Mouse (Mus musculus) CH12.LX (cell line): Measurements from ENCODE around the gene Hrh2. TPM values are rescaled to one million over a fixed set of nuclear protein-coding genes. Genes with fewer than 3 reads are reported as not detected.

Experiments used
- DNase-seq: peaks from one replicate; pipeline ENCODE4 v3.0.0-alpha.2; 2013; ENCODE audit errors: extremely low read depth
- H3K27ac ChIP-seq: 2 replicates; pipeline ENCODE4 v1.5.1; 2012; ENCODE audit warnings: low read depth, mild to moderate bottlenecking, control low read depth, moderate library complexity; ENCODE audit not compliant: insufficient read depth
- H3K27me3 ChIP-seq: replicated peaks from 2 replicates; pipeline ENCODE3; 2012; ENCODE audit warnings: inconsistent platforms
- H3K36me3 ChIP-seq, 2 experiments: replicated peaks in 1 of 2; 2 replicates each; pipeline versions ENCODE3 to v1.6.1; 2012; ENCODE audit warnings: inconsistent platforms in 1 of 2, low read length in 1 of 2, mild to moderate bottlenecking in 1 of 2, mixed read lengths in 1 of 2, moderate library complexity in 1 of 2; ENCODE audit not compliant: control insufficient read depth in 1 of 2, insufficient read depth in 1 of 2
- H3K4me1 ChIP-seq, 2 experiments: 2 replicates each; pipeline ENCODE4 v1.6.1; 2012; ENCODE audit warnings: inconsistent platforms in 1 of 2, moderate library complexity in 1 of 2; ENCODE audit not compliant: insufficient read depth in 2 of 2, control insufficient read depth in 1 of 2
- H3K4me2 ChIP-seq: 2 replicates; pipeline ENCODE4 v1.6.1; 2012; ENCODE audit warnings: low read depth, mild to moderate bottlenecking, control low read depth; ENCODE audit not compliant: poor library complexity, insufficient read depth, severe bottlenecking
- H3K4me3 ChIP-seq, 3 experiments: fragments of 150-350 bp in 1 of 3; sonication (generic) in 1 of 3; replicated peaks in 1 of 3; 2 replicates each; pipeline versions ENCODE3 to v1.5.1; 2011 to 2012; ENCODE audit warnings: low read depth in 2 of 3, low read length in 2 of 3, mild to moderate bottlenecking in 2 of 3, moderate library complexity in 2 of 3, control low read depth in 1 of 3, improper control_type of control experiment in 1 of 3, inconsistent platforms in 1 of 3, mixed read lengths in 1 of 3; ENCODE audit not compliant: poor library complexity in 1 of 3
- H3K79me2 ChIP-seq: replicated peaks from 2 replicates; pipeline ENCODE4 v1.6.1; 2012; ENCODE audit warnings: mild to moderate bottlenecking, moderate library complexity; ENCODE audit not compliant: control insufficient read depth, poor library complexity, insufficient read depth, severe bottlenecking; ENCODE audit errors: extremely low read depth
- H3K9ac ChIP-seq: 2 replicates; pipeline ENCODE4 v1.6.1; 2012; ENCODE audit warnings: low read depth, mild to moderate bottlenecking, control low read depth, moderate library complexity; ENCODE audit not compliant: insufficient read depth
- H3K9me3 ChIP-seq: replicated peaks from 2 replicates; pipeline ENCODE3; 2012; ENCODE audit warnings: low read length, inconsistent platforms, mixed read lengths
- CHD1 ChIP-seq: IDR thresholded peaks from 2 replicates; pipeline ENCODE4 v1.6.1; 2012; ENCODE audit warnings: low read depth, low read length, improper control_type of control experiment, inconsistent platforms
- E2F4 ChIP-seq: IDR thresholded peaks from 2 replicates; pipeline ENCODE4 v1.6.1; 2011; ENCODE audit warnings: low read depth, low read length, improper control_type of control experiment; ENCODE audit not compliant: insufficient replicate concordance
- IRF4 ChIP-seq: IDR thresholded peaks from 2 replicates; pipeline ENCODE4 v1.6.1; 2014; ENCODE audit warnings: low read depth, mild to moderate bottlenecking, inconsistent platforms, low read length, improper control_type of control experiment
- JUN ChIP-seq: IDR thresholded peaks from 2 replicates; pipeline ENCODE4 v1.6.1; 2011; ENCODE audit warnings: low read depth, mild to moderate bottlenecking, low read length, improper control_type of control experiment, moderate library complexity; ENCODE audit not compliant: insufficient read depth
- KAT2A ChIP-seq: IDR thresholded peaks from 2 replicates; pipeline ENCODE4 v1.6.1; 2012; ENCODE audit warnings: low read length, improper control_type of control experiment, inconsistent platforms; ENCODE audit not compliant: insufficient replicate concordance
- MAZ ChIP-seq: IDR thresholded peaks from 2 replicates; pipeline ENCODE4 v1.6.1; 2012; ENCODE audit warnings: low read depth, mild to moderate bottlenecking, inconsistent platforms, low read length, improper control_type of control experiment, moderate library complexity
- MEF2A ChIP-seq: IDR thresholded peaks from 2 replicates; pipeline ENCODE4 v1.6.1; 2014; ENCODE audit warnings: low read depth, mild to moderate bottlenecking, inconsistent platforms, low read length, improper control_type of control experiment, borderline replicate concordance
- MYC ChIP-seq: IDR thresholded peaks from 2 replicates; pipeline ENCODE4 v1.6.1; 2011; ENCODE audit warnings: low read depth, mild to moderate bottlenecking, improper control_type of control experiment, low read length
- NELFE ChIP-seq: IDR thresholded peaks from 2 replicates; pipeline ENCODE4 v1.6.1; 2011; ENCODE audit warnings: low read depth, low read length, improper control_type of control experiment
- NRF1 ChIP-seq: IDR thresholded peaks from 2 replicates; pipeline ENCODE4 v1.6.1; 2014; ENCODE audit warnings: low read depth, mild to moderate bottlenecking, inconsistent platforms, low read length, improper control_type of control experiment, moderate library complexity
- PAX5 ChIP-seq: IDR thresholded peaks from 2 replicates; pipeline ENCODE4 v1.6.1; 2012; ENCODE audit warnings: low read length, inconsistent platforms, mixed read lengths
- POLR2AphosphoS2 ChIP-seq: IDR thresholded peaks from 2 replicates; pipeline ENCODE4 v1.6.1; 2011; ENCODE audit warnings: low read depth, low read length, improper control_type of control experiment
- RAD21 ChIP-seq: IDR thresholded peaks from 2 replicates; pipeline ENCODE4 v1.6.1; 2011; ENCODE audit warnings: low read depth, mild to moderate bottlenecking, low read length, improper control_type of control experiment, moderate library complexity
- SIN3A ChIP-seq: IDR thresholded peaks from 2 replicates; pipeline ENCODE4 v1.6.1; 2012; ENCODE audit warnings: low read length, improper control_type of control experiment, inconsistent platforms
- SMC3 ChIP-seq: IDR thresholded peaks from 2 replicates; pipeline ENCODE4 v1.6.1; 2011; ENCODE audit warnings: low read depth, low read length, improper control_type of control experiment
- UBTF ChIP-seq: IDR thresholded peaks from 2 replicates; pipeline ENCODE4 v1.6.1; 2012; ENCODE audit warnings: low read depth, mild to moderate bottlenecking, inconsistent platforms, low read length, improper control_type of control experiment, moderate library complexity
- USF1 ChIP-seq: IDR thresholded peaks from 2 replicates; pipeline ENCODE4 v1.6.1; 2014; ENCODE audit warnings: low read depth, mild to moderate bottlenecking, inconsistent platforms, low read length, improper control_type of control experiment
- ZC3H11A ChIP-seq: IDR thresholded peaks from 2 replicates; pipeline ENCODE4 v1.6.1; 2012; ENCODE audit warnings: low read depth, mild to moderate bottlenecking, inconsistent platforms, low read length, improper control_type of control experiment
- ZKSCAN1 ChIP-seq: IDR thresholded peaks from 2 replicates; pipeline ENCODE4 v1.6.1; 2012; ENCODE audit warnings: low read depth, inconsistent platforms, low read length, improper control_type of control experiment, borderline replicate concordance
- ZMIZ1 ChIP-seq: IDR thresholded peaks from 2 replicates; pipeline ENCODE4 v1.6.1; 2012; ENCODE audit warnings: low read depth, mild to moderate bottlenecking, inconsistent platforms, low read length, improper control_type of control experiment
- dilution Hi-C: fragments of 300-500 bp; cut with MboI; formaldehyde crosslinking; loops from 2 replicates; pipeline ENCODE4 v1.14.3; 2020; ENCODE audit warnings: low sequenced_read_pairs; ENCODE audit not compliant: extremely low pct_unique_long_range_greater_than_20kb, extremely low pct_ligation_motif_present
- in situ Hi-C: fragments of 300-500 bp; cut with MboI; formaldehyde crosslinking; loops from 3 replicates; pipeline ENCODE4 v1.14.3; 2019; ENCODE audit warnings: low sequenced_read_pairs, low pct_ligation_motif_present, low pct_unique_long_range_greater_than_20kb, mixed read lengths
- polyA plus RNA-seq: library from polyadenylated mRNA; unstranded; fragments of >175 nt; gene quantifications from 2 replicates; pipeline ENCODE4 v1.2.1, GENCODE M21; 2012; ENCODE audit warnings: low read depth; ENCODE audit not compliant: insufficient read length
- total RNA-seq, 2 experiments: library from RNA; depleted of rRNA; stranded (reverse); fragments of 300-350 nt in 1 of 2; fragments of >200 nt in 1 of 2; gene quantifications; 2 replicates each; pipeline ENCODE4 v1.2.3; 2012 to 2014

The Hrh2 gene
- total and polyA plus RNA-seq, 3 experiments: 0.04 to 0.30 TPM; not detected in 1

DNA sequence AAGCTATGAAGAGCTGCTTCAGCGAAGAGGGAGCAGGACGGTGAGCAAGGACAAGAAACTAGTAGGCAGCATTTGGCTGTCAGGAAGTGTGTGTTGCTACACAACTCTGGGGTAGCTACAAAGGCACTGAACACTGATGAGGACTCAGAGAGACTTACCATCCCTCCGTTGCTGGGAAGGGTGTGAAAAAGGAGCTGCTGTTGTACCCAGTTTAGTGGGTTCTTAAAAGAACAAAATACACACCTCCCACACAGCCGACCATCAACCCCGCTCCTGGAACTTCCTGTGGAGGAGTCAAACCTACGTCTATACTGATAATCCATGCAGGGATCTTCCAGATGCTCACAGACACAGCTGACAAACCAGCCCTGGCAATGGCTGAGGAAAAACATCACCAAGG is 85.5 kb downstream of the Hrh2 start:
- Histone ChIP-seq H3K4me3 (no peak overlapping the region), H3K4me2 (no peak overlapping the region), H3K9ac (no peak overlapping the region), H3K9me3 (peaks cover 9% of the 10 kb centered on the region), H3K79me2 (no peaks in the 10 kb centered on the region), H3K36me3 (no peaks in the 10 kb centered on the region), H3K27ac (no peak overlapping the region), H3K27me3 (peaks cover 55% of the 10 kb centered on the region), H3K4me1 (no peaks in the 10 kb centered on the region)
- TF ChIP-seq PAX5 (no peak), MAZ (no peak), KAT2A (no peak)
- in situ Hi-C loops: no loop called here
- DNase-seq: no peak
- dilution Hi-C loops: no loop called here

DNA sequence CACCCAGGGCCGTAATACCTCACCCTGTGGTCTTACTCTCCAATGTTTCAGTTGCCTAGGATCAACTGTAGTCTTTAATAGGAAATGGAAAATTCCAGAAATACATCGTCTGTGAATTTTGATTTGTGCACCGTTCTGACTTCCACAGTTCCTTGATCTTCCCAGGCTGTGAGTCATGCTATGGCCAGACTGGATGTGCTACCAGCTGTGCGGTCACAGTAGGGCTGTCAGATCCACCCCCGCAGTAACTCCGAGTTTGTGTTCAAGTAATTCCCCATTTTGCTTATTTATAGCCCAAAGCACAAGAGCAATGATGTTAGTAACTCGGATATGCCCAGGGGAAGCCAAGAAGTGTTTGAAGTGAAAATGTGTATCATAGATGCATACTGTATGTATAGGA is 88.4 kb downstream of the Hrh2 start:
- Histone ChIP-seq H3K4me1 (no peaks in the 10 kb centered on the region), H3K27me3 (peaks cover 65% of the 10 kb centered on the region), H3K4me2 (no peak overlapping the region), H3K9me3 (peaks cover 13% of the 10 kb centered on the region), H3K27ac (no peak overlapping the region), H3K9ac (no peak overlapping the region), H3K79me2 (no peaks in the 10 kb centered on the region)
- dilution Hi-C loops (no loop called here), in situ Hi-C loops (no loop called here)
- TF ChIP-seq RAD21 (no peak), ZKSCAN1 (no peak), USF1 (no peak), MYC (no peak), PAX5 (no peak), NRF1 (no peak), POLR2AphosphoS2 (no peak), MEF2A (no peak), IRF4 (no peak), NELFE (no peak), CHD1 (no peak), E2F4 (no peak), ZC3H11A (no peak), SMC3 (no peak), UBTF (no peak), SIN3A (no peak), JUN (no peak), ZMIZ1 (no peak)
- TF ChIP-seq, all 38 proteins: peak for 0
- no peak overlapping the region for H3K4me3 ChIP-seq
- H3K36me3 ChIP-seq: no peaks in the 10 kb centered on the region
- no peak for DNase-seq
